Mouse (Mus musculus): ENCODE results near the gene 4931428F04Rik. TPM values are rescaled to one million over a fixed set of nuclear protein-coding genes. Genes with fewer than 3 reads are reported as not detected.
"Not testable (repeated sequence)": the region's sequence is repeated elsewhere in the genome, so short reads cannot be mapped to it uniquely, and the experiment has no call there.

The 4931428F04Rik gene
- polyA plus RNA-seq, 1 experiment from 2014 or later = 34.2 TPM

DNA sequence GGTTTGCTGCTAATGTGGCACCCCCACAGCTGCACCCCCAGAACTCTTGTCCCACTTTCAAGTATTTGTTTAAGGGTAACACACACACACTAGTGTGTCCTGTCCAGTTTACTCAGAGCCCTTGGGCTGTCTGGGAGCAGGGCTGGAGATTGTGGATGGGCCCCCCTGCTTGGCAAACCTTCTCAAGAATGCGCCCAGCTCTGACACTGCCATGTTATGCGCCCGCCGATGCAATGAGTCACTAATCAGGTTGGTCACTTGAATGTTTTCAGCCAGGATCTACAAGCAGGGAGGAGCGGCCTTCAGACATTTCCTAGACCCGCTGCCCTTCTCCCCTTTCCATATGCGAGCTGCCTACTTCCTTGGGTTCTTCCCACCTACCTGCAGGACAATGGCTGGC, 2.8 kb upstream of the 4931428F04Rik start:
- H3K36me3 ChIP-seq (ENCODE audit: control insufficient read depth, insufficient read depth, low read length) = no peaks in the 10 kb centered on the region
- WGBS = 77% methylated on average over 7 of the region's 7 CpGs
- ATAC-seq (ENCODE audit: low FRiP score) (no peak), DNase-seq (ENCODE audit: low spot score, missing footprints) (no peak)
- H3K9me3 ChIP-seq (ENCODE audit: control insufficient read depth, low read length) = no peaks in the 10 kb centered on the region
- no peak overlapping the region for H3K27ac ChIP-seq (ENCODE audit: low read depth, low read length)
- H3K4me1 ChIP-seq (ENCODE audit: control insufficient read depth, insufficient read depth, low read length) = peaks cover 16% of the 10 kb centered on the region
- no peak overlapping the region for H3K4me2 ChIP-seq
- no peak overlapping the region for H3K4me3 ChIP-seq (ENCODE audit: low read depth, low read length)
- peaks cover 15% of the 10 kb centered on the region for H3K27me3 ChIP-seq (ENCODE audit: control insufficient read depth, insufficient read depth, low read length)
- H3K9ac ChIP-seq (ENCODE audit: low read length) = no peak overlapping the region

DNA sequence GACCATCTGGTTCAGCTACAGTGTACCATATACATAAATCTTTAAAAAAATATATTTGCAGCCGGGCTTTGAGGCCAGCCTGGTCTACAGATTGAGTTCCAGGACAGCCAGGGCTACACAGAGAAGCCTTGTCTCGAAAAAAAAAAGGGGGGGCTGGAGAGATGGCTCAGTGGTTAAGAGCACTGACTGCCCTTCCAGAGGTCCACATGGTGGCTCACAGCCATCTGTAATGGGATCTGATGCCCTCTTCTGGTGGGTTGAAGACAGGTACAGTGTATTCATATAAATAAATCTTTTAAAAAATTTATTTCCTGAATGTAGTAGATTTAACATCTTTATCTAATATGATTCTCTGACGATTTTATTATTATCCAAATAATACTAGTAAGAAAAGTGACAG, 2.1 kb upstream of the 4931428F04Rik start:
- Histone ChIP-seq H3K27me3 (ENCODE audit: control insufficient read depth, insufficient read depth, low read length) (peaks cover 15% of the 10 kb centered on the region), H3K4me1 (ENCODE audit: control insufficient read depth, insufficient read depth, low read length) (peaks cover 16% of the 10 kb centered on the region)
- WGBS = 75% methylated on average over 3 of the region's 3 CpGs
- H3K9me3 ChIP-seq (ENCODE audit: control insufficient read depth, low read length); H3K9ac ChIP-seq (ENCODE audit: low read length); H3K4me2 ChIP-seq; H3K27ac ChIP-seq (ENCODE audit: low read depth, low read length); DNase-seq (ENCODE audit: low spot score, missing footprints); H3K36me3 ChIP-seq (ENCODE audit: control insufficient read depth, insufficient read depth, low read length); ATAC-seq (ENCODE audit: low FRiP score); H3K4me3 ChIP-seq (ENCODE audit: low read depth, low read length): not testable (repeated sequence)

DNA sequence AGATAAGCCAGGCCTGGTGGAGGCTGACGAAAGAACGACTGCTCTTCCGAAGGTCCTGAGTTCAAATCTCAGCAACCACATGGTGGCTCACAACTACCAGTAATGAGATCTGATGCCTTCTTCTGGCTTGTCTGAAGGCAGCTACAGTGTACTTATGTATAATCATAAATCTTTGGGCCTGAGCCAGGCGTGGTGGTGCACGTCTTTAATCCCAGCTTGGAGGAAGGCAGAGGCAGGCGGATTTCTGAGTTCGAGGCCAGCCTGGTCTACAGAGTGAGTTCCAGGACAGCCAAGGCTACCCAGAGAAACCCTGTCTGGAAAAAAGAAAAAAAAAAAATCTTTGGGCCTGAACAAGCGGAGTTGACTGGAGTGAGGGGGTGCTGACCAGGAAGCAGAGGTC, 1.7 kb upstream of the 4931428F04Rik start:
- H3K36me3 ChIP-seq (ENCODE audit: control insufficient read depth, insufficient read depth, low read length); H3K4me2 ChIP-seq; H3K27ac ChIP-seq (ENCODE audit: low read depth, low read length); DNase-seq (ENCODE audit: low spot score, missing footprints); H3K9me3 ChIP-seq (ENCODE audit: control insufficient read depth, low read length); H3K4me3 ChIP-seq (ENCODE audit: low read depth, low read length); H3K9ac ChIP-seq (ENCODE audit: low read length); ATAC-seq (ENCODE audit: low FRiP score): not testable (repeated sequence)
- Histone ChIP-seq H3K27me3 (ENCODE audit: control insufficient read depth, insufficient read depth, low read length) (peaks cover 15% of the 10 kb centered on the region), H3K4me1 (ENCODE audit: control insufficient read depth, insufficient read depth, low read length) (peaks cover 20% of the 10 kb centered on the region)
- WGBS = 85% methylated on average over 8 of the region's 8 CpGs

DNA sequence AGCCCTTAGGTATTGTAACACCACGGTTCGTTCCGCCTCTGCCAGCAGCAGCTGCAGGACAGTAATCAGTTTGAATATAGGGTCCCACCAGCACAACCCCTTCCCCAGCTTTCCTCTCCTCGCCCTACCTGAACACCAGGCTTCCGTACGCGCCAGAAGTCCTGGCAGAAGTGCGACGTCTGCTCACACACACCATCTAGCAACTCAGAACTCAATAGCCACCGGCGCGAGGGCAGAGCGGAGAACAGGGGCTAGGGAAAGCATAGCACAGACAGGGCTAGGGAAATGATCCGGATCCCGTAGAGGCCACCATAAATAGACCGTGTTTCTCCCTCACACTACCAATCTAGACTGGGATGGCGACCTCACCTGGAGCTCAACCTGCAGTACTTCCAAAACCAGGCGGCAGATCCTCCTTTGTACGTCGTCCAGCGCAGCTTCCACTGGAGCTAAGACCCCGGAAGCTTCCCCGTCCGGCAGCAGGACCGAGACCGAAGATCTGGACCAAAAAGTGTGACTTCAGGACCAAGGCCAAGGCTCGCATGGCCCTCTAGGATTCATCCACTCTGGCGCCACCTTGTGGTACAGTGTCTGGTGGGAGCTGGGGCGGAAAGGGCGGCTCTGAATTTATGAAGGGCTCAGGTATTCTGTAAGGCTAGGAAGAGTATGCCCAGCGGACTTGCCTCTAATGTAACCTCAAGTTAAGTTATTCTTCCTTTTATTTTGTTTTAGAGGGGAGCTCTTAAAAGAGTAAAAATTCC, 1.1 kb upstream of the 4931428F04Rik start:
- no peak for ATAC-seq (ENCODE audit: low FRiP score)
- Histone ChIP-seq H3K27me3 (ENCODE audit: control insufficient read depth, insufficient read depth, low read length) (peaks cover 15% of the 10 kb centered on the region), H3K36me3 (ENCODE audit: control insufficient read depth, insufficient read depth, low read length) (no peaks in the 10 kb centered on the region), H3K9me3 (ENCODE audit: control insufficient read depth, low read length) (no peaks in the 10 kb centered on the region), H3K4me1 (ENCODE audit: control insufficient read depth, insufficient read depth, low read length) (peaks cover 22% of the 10 kb centered on the region), H3K27ac (ENCODE audit: low read depth, low read length) (no peak overlapping the region), H3K9ac (ENCODE audit: low read length) (peak overlapping the region; percentile 24; the same call in 1 of the 2 replicates), H3K4me2 (peak overlapping the region; percentile 74), H3K4me3 (ENCODE audit: low read depth, low read length) (peak overlapping the region; percentile 40)
- peak; percentile 99 for DNase-seq (ENCODE audit: low spot score, missing footprints)
- 6% methylated on average over 31 of the region's 31 CpGs for WGBS

DNA sequence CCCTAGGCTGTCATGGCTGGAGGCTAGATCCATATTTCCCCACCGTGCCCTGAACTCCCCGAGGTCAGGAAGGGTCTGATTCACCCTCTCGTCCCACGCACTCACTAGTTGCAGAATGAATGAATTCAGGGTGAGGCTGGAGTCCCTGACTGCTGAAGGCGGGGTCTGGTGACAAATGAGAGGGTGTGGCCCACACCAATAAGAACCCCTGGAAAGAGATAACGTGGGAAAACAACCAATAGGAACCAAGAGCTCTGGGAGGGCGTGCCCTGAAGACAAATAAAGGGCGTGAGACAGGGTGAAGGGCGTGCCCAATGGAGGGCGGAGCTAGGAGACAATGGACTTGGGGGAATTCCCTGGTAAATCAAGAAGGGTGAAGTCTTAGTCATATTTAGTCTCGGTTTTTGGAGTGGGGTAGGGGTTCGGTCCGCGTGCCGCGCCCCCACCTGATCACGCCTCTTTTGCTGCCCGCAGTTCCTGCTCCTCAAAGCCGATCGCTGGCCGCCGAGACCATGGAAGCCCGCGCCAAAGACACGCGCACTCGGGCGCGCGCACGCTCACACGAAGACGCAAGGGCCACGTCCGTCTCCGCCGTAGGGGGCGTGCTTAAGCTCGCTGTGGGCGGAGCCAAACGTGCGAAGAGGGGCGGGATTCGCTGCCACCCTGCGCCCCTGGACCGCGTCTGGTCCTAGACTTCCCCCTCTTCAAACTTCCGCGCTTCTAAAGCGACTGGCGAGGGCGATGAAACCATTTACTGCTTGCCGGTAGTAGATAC, 519 bp downstream of the 4931428F04Rik start:
- Histone ChIP-seq H3K36me3 (ENCODE audit: control insufficient read depth, insufficient read depth, low read length) (no peaks in the 10 kb centered on the region), H3K27me3 (ENCODE audit: control insufficient read depth, insufficient read depth, low read length) (peaks cover 15% of the 10 kb centered on the region), H3K4me2 (peak overlapping the region; percentile 74), H3K27ac (ENCODE audit: low read depth, low read length) (peak overlapping the region; percentile 71; the same call in 1 of the 2 replicates), H3K4me3 (ENCODE audit: low read depth, low read length) (peak overlapping the region; percentile 40), H3K4me1 (ENCODE audit: control insufficient read depth, insufficient read depth, low read length) (peaks cover 22% of the 10 kb centered on the region), H3K9me3 (ENCODE audit: control insufficient read depth, low read length) (no peaks in the 10 kb centered on the region), H3K9ac (ENCODE audit: low read length) (peak overlapping the region; percentile 77)
- DNase-seq (ENCODE audit: low spot score, missing footprints) (peak; percentile 99), ATAC-seq (ENCODE audit: low FRiP score) (peak; percentile 95)
- 0% methylated on average over 53 of the region's 53 CpGs for WGBS

DNA sequence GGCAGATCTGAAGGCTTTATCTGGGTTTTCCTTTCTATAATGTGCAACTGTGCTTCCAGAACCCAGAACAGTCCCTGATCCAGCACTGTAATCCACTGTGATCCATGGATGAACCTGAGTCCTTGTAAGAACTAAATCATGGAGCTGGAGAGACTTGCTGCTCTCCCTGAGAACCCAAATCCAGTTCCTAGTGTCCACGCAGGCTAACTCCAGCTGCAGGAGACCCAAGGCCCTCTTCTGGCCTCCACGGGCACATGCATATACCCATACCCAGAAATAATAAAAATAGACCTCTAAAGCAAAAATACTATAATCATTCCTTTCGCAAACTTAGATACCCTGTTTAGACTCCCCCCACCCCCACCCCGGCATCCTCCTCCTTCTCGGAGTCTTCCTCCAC, 1.4 kb downstream of the 4931428F04Rik start:
- Histone ChIP-seq H3K4me1 (ENCODE audit: control insufficient read depth, insufficient read depth, low read length) (peaks cover 22% of the 10 kb centered on the region), H3K27ac (ENCODE audit: low read depth, low read length) (no peak overlapping the region), H3K4me3 (ENCODE audit: low read depth, low read length) (peak overlapping the region; percentile 40), H3K27me3 (ENCODE audit: control insufficient read depth, insufficient read depth, low read length) (peaks cover 15% of the 10 kb centered on the region), H3K9ac (ENCODE audit: low read length) (peak overlapping the region; percentile 77), H3K4me2 (peak overlapping the region; percentile 74), H3K9me3 (ENCODE audit: control insufficient read depth, low read length) (no peaks in the 10 kb centered on the region), H3K36me3 (ENCODE audit: control insufficient read depth, insufficient read depth, low read length) (no peaks in the 10 kb centered on the region)
- ATAC-seq (ENCODE audit: low FRiP score) = no peak
- WGBS = 86% methylated on average over 5 of the region's 5 CpGs
- DNase-seq (ENCODE audit: low spot score, missing footprints) = no peak

DNA sequence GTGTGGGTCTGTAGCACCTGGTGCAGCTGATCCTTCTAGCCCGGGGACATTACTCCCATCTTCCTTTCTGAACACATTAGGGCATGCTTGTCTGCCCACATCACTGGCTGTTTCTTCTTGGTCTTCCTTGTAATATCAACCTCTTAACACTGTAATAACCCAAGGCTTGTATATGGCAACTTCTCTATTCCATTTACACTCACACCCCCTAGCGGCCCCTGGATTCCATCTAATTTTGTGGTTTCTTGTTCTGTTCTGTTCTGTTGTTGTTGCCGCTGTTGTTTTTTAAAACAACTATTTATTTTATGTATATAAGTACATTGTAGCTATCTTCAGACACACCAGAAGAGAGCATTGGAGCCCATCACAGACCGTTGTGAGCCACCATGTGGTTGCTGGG, 2.8 kb downstream of the 4931428F04Rik start:
- H3K9ac ChIP-seq (ENCODE audit: low read length) = no peak overlapping the region
- H3K9me3 ChIP-seq (ENCODE audit: control insufficient read depth, low read length) = no peaks in the 10 kb centered on the region
- 87% methylated on average over 4 of the region's 4 CpGs for WGBS
- no peak overlapping the region for H3K4me3 ChIP-seq (ENCODE audit: low read depth, low read length)
- no peak overlapping the region for H3K4me2 ChIP-seq
- H3K4me1 ChIP-seq (ENCODE audit: control insufficient read depth, insufficient read depth, low read length) = peaks cover 22% of the 10 kb centered on the region
- H3K36me3 ChIP-seq (ENCODE audit: control insufficient read depth, insufficient read depth, low read length) = peaks cover 3% of the 10 kb centered on the region; the same call in 1 of the 2 replicates
- H3K27ac ChIP-seq (ENCODE audit: low read depth, low read length) = no peak overlapping the region
- no peak for DNase-seq (ENCODE audit: low spot score, missing footprints)
- no peak for ATAC-seq (ENCODE audit: low FRiP score)
- peaks cover 15% of the 10 kb centered on the region for H3K27me3 ChIP-seq (ENCODE audit: control insufficient read depth, insufficient read depth, low read length)

DNA sequence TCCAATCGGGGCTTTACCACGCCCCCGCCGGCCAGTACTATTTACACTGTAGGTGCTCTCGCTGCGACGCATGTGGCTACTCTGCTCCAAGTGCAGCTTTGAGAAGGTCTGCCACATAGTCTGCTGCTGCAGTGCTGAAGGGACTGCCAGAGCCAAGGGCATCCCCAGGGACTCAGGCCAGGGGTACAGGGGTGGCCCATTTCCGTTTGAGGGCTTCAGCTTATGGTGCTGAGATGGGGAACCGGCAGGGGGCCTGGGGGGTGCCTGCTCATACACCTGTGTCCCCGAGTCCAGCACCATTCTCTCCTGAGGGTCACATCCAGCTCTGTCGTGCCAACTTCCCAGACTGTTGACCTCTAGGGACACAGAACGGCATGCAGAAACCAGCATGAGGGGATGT, 4.2 kb downstream of the 4931428F04Rik start:
- no peak overlapping the region for H3K4me2 ChIP-seq
- H3K4me1 ChIP-seq (ENCODE audit: control insufficient read depth, insufficient read depth, low read length) = peaks cover 21% of the 10 kb centered on the region
- no peak for DNase-seq (ENCODE audit: low spot score, missing footprints)
- no peak overlapping the region for H3K4me3 ChIP-seq (ENCODE audit: low read depth, low read length)
- H3K27ac ChIP-seq (ENCODE audit: low read depth, low read length) = no peak overlapping the region
- H3K9me3 ChIP-seq (ENCODE audit: control insufficient read depth, low read length) = no peaks in the 10 kb centered on the region
- H3K9ac ChIP-seq (ENCODE audit: low read length) = 0 out of 2 replicates have a peak overlapping the region, but pooled peaks have one; percentile 5
- peaks cover 9% of the 10 kb centered on the region for H3K27me3 ChIP-seq (ENCODE audit: control insufficient read depth, insufficient read depth, low read length)
- WGBS = 44% methylated on average over 12 of the region's 12 CpGs
- peaks cover 3% of the 10 kb centered on the region; the same call in 1 of the 2 replicates for H3K36me3 ChIP-seq (ENCODE audit: control insufficient read depth, insufficient read depth, low read length)
- ATAC-seq (ENCODE audit: low FRiP score) = no peak

DNA sequence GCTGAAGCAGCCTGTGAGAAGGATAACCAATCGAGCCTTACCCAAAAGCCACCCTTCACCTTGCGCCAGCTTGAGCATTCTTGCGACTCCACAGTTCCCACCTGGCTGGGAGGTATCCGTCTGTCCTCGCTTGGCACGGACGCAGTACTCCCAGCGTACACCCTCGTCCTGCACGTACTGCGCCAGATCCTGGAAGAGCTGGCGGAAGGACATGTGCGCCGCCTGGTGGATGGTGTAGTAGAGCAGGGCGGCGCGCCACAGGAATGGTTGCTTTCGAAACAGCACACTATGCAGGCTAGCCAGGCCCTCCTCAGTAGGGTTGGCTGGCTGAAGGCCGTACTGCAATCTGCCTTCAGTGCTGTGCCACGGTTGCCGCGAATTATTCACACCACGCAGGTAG, 6.6 kb downstream of the 4931428F04Rik start:
- peaks cover 10% of the 10 kb centered on the region for H3K4me1 ChIP-seq (ENCODE audit: control insufficient read depth, insufficient read depth, low read length)
- peaks cover 19% of the 10 kb centered on the region for H3K27me3 ChIP-seq (ENCODE audit: control insufficient read depth, insufficient read depth, low read length)
- H3K9me3 ChIP-seq (ENCODE audit: control insufficient read depth, low read length) = no peaks in the 10 kb centered on the region
- H3K27ac ChIP-seq (ENCODE audit: low read depth, low read length) = no peak overlapping the region
- H3K4me3 ChIP-seq (ENCODE audit: low read depth, low read length) = no peak overlapping the region
- H3K9ac ChIP-seq (ENCODE audit: low read length) = no peak overlapping the region
- H3K4me2 ChIP-seq = no peak overlapping the region
- peak; percentile 52 for ATAC-seq (ENCODE audit: low FRiP score)
- WGBS = 24% methylated on average over 23 of the region's 23 CpGs
- peak; percentile 89 for DNase-seq (ENCODE audit: low spot score, missing footprints)
- peaks cover 3% of the 10 kb centered on the region; the same call in 1 of the 2 replicates for H3K36me3 ChIP-seq (ENCODE audit: control insufficient read depth, insufficient read depth, low read length)

Data from midbrain, embryonic 11.5 days (tissue).